Mouse (Mus musculus): Measurements from ENCODE around the gene Scfd2.

DNA sequence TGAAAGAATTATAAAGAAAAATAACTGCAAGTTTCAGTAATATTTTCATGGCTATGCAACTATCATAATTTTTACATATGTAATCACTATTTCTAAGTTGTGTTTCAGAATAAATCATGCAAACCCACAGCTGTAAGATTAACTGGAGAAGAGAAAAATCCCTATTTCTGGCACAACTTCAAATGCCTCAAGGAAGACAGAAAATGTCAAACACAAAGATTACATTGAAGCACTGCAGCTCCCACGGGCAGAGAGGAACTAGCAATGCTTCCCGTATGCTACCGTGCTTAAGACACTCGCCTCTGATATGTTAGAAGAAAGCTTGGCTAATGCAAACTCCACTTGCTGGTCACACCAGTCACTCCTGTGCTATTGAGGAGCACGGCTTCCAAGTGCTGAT, 151.5 kb downstream of the Scfd2 start:
- no peak for TF ChIP-seq POLR2A (IDR thresholded peaks at IDR 0.05; ENCODE audit: borderline replicate concordance, extremely low read depth, low read depth, low read length)
- TF ChIP-seq CTCF (IDR thresholded peaks at IDR 0.05; ENCODE audit: insufficient read depth, low read length), result no peak
